Mouse (Mus musculus) limb, embryonic 11.5 days (tissue): Measurements from ENCODE around the gene Aaed1. TPM values are rescaled to one million over a fixed set of nuclear protein-coding genes. Genes with fewer than 3 reads are reported as not detected.
A peak's percentile ranks its signal among the peaks of the same experiment; 100 is the strongest.

Experiments
- ATAC-seq: fragments of 200-750 bp; cut with Nextera tagmentation; 2 replicates; pipeline ENCODE4 v1.8.0; 2017; ENCODE audit warnings: low read depth; ENCODE audit not compliant: insufficient number of reproducible peaks, low FRiP score, low TSS enrichment
- DNase-seq: peaks from one replicate; pipeline ENCODE4 v3.0.0-alpha.2; 2015; ENCODE audit warnings: low spot score
- H3K27ac ChIP-seq: fragments of 300-500 bp; sonication (generic); replicated peaks from 2 replicates; pipeline ENCODE4 v1.5.1; 2014; ENCODE audit warnings: low read depth, mild to moderate bottlenecking, low read length
- H3K27me3 ChIP-seq: fragments of 300-500 bp; sonication (generic); 2 replicates; pipeline ENCODE4 v1.6.1; 2014; ENCODE audit warnings: mild to moderate bottlenecking, low read length, mixed read lengths; ENCODE audit not compliant: control insufficient read depth, insufficient read depth
- H3K36me3 ChIP-seq: fragments of 300-500 bp; sonication (generic); 2 replicates; pipeline ENCODE4 v1.6.1; 2014; ENCODE audit warnings: mild to moderate bottlenecking, low read length, moderate library complexity, mixed read lengths; ENCODE audit not compliant: control insufficient read depth, insufficient read depth
- H3K4me1 ChIP-seq: fragments of 300-500 bp; sonication (generic); 2 replicates; pipeline ENCODE4 v1.6.1; 2014; ENCODE audit warnings: low read length, mixed read lengths; ENCODE audit not compliant: control insufficient read depth, insufficient read depth
- H3K4me2 ChIP-seq: fragments of 300-500 bp; sonication (generic); 2 replicates; pipeline ENCODE4 v1.6.1; 2014; ENCODE audit warnings: low read depth, mild to moderate bottlenecking, moderate library complexity; ENCODE audit not compliant: severe bottlenecking
- H3K4me3 ChIP-seq: fragments of 300-500 bp; sonication (generic); 2 replicates; pipeline ENCODE4 v1.5.1; 2014; ENCODE audit warnings: low read depth, low read length
- H3K9ac ChIP-seq: fragments of 300-500 bp; sonication (generic); 2 replicates; pipeline ENCODE4 v1.6.1; 2014; ENCODE audit warnings: mild to moderate bottlenecking, low read length
- H3K9me3 ChIP-seq: fragments of 300-500 bp; sonication (generic); 2 replicates; pipeline ENCODE4 v1.6.1; 2016; ENCODE audit warnings: low read length; ENCODE audit not compliant: control insufficient read depth
- WGBS: fragments of 180-500 bp; shearing (Covaris S2); extraction: QIAGEN DNeasy Blood & Tissue Kit; methylation state at CpG from one replicate; pipeline ENCODE4 v1.1.7; 2014; 5-methylcytosine and 5-hydroxymethylcytosine counted together
- polyA plus RNA-seq: library from polyadenylated mRNA; unstranded; fragments of >200 nt; fragmentation: Nextera tagmentation; extraction: Ambion mirVana; gene quantifications from 2 replicates; pipeline ENCODE4 v1.2.1, GENCODE M21; 2014

Aaed1 gene
- polyA plus RNA-seq, 1 experiment from 2014 or later: 33.1 TPM

DNA sequence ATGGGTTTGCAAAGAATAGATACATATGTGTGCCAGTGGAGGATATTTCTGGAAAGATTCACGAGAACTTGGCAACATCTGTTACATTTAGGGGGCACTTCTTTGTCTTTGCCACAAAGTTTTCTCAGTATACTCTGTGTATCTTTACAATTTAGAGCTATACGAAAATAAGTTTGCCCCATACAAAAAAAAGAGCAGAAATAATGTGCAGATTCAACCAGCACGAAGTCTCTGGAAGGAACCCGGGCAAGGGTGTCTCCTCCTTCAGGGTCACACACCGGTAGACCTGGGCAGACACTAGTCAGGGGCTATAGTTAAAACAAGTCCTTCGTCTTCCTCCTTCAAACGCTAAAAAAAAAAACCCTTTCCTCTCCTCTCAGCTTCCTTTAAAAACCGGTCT is 39.2 kb downstream of the Aaed1 start:
- Histone ChIP-seq H3K27me3 (no peaks in the 10 kb centered on the region), H3K4me1 (0 out of 2 replicates have a peak, but pooled peaks cover 2% of the 10 kb centered on the region), H3K9me3 (no peaks in the 10 kb centered on the region), H3K4me2 (peak overlapping the region; percentile 98; the same call in 1 of the 2 replicates), H3K9ac (no peak overlapping the region), H3K4me3 (peak overlapping the region; percentile 78), H3K27ac (no peak overlapping the region), H3K36me3 (no peaks in the 10 kb centered on the region)
- ATAC-seq (no peak), DNase-seq (no peak)
- 43% methylated on average over 8 of the region's 8 CpGs for WGBS

DNA sequence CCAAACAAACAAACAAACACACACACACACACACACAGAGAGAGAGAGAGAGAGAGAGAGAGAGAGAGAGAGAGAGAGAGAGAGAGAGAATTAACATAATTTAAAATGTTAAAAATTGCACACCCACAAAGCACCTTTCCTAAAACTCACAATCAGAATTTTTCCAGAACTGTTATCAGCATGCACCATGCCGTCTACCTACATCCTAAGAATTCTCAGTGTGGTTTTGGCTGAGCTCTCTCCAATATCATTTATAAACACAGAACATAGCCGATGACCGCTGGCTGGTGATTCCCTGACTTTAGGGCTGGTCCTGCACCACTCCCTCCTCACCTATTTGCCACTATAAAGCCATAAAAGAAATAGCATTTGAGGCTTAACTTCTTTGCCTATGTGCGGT is 44.1 kb downstream of the Aaed1 start:
- H3K9ac ChIP-seq: no peak overlapping the region
- H3K4me2 ChIP-seq: no peak overlapping the region
- no peak overlapping the region for H3K4me3 ChIP-seq
- H3K36me3 ChIP-seq: no peaks in the 10 kb centered on the region
- 52% methylated on average over 4 of the region's 4 CpGs for WGBS
- H3K27ac ChIP-seq: no peak overlapping the region
- H3K27me3 ChIP-seq: no peaks in the 10 kb centered on the region
- H3K4me1 ChIP-seq: 0 out of 2 replicates have a peak, but pooled peaks cover under 1% of the 10 kb centered on the region
- H3K9me3 ChIP-seq: no peaks in the 10 kb centered on the region
- DNase-seq (no peak), ATAC-seq (no peak)

GRCm38 (mm10) chr13:64267151-64267550 is 45.4 kb downstream of the Aaed1 start:
- H3K4me1 ChIP-seq: no peaks in the 10 kb centered on the region
- ATAC-seq (no peak), DNase-seq (no peak)
- no peaks in the 10 kb centered on the region for H3K9me3 ChIP-seq
- no peaks in the 10 kb centered on the region for H3K36me3 ChIP-seq
- no peak overlapping the region for H3K4me2 ChIP-seq
- H3K27me3 ChIP-seq: no peaks in the 10 kb centered on the region
- H3K9ac ChIP-seq: no peak overlapping the region
- no peak overlapping the region for H3K4me3 ChIP-seq
- H3K27ac ChIP-seq: no peak overlapping the region
- 18% methylated on average over 9 of the region's 9 CpGs for WGBS

GRCm38 (mm10) chr13:64264586-64264985 is 47.9 kb downstream of the Aaed1 start:
- H3K9ac ChIP-seq: no peak overlapping the region
- H3K4me1 ChIP-seq: no peaks in the 10 kb centered on the region
- H3K36me3 ChIP-seq: no peaks in the 10 kb centered on the region
- 91% methylated on average over 6 of the region's 6 CpGs for WGBS
- H3K27ac ChIP-seq: no peak overlapping the region
- DNase-seq (no peak), ATAC-seq (no peak)
- no peak overlapping the region for H3K4me2 ChIP-seq
- no peak overlapping the region for H3K4me3 ChIP-seq
- H3K27me3 ChIP-seq: no peaks in the 10 kb centered on the region
- H3K9me3 ChIP-seq: no peaks in the 10 kb centered on the region

GRCm38 (mm10) chr13:64259903-64260302 is 52.6 kb downstream of the Aaed1 start:
- Histone ChIP-seq H3K36me3 (no peaks in the 10 kb centered on the region), H3K9ac (no peak overlapping the region), H3K9me3 (no peaks in the 10 kb centered on the region), H3K27ac (no peak overlapping the region), H3K4me1 (peaks cover 9% of the 10 kb centered on the region; the same call in 1 of the 2 replicates), H3K27me3 (no peaks in the 10 kb centered on the region), H3K4me2 (no peak overlapping the region), H3K4me3 (no peak overlapping the region)
- no peak for DNase-seq
- 93% methylated on average over 7 of the region's 7 CpGs for WGBS
- no peak for ATAC-seq

- Histone ChIP-seq H3K4me3 (no peak overlapping the region), H3K36me3 (no peaks in the 10 kb centered on the region), H3K27ac (peak overlapping the region; percentile 47; the same call in 1 of the 2 replicates), H3K9ac (no peak overlapping the region), H3K4me2 (no peak overlapping the region), H3K4me1 (peaks cover 9% of the 10 kb centered on the region; the same call in 1 of the 2 replicates), H3K9me3 (no peaks in the 10 kb centered on the region), H3K27me3 (no peaks in the 10 kb centered on the region)
- DNase-seq: no peak
- no peak for ATAC-seq
- 49% methylated on average over 4 of the region's 4 CpGs for WGBS
Observed at GRCm38 (mm10) chr13:64258516-64258821, 54.0 kb downstream of the Aaed1 start.

DNA sequence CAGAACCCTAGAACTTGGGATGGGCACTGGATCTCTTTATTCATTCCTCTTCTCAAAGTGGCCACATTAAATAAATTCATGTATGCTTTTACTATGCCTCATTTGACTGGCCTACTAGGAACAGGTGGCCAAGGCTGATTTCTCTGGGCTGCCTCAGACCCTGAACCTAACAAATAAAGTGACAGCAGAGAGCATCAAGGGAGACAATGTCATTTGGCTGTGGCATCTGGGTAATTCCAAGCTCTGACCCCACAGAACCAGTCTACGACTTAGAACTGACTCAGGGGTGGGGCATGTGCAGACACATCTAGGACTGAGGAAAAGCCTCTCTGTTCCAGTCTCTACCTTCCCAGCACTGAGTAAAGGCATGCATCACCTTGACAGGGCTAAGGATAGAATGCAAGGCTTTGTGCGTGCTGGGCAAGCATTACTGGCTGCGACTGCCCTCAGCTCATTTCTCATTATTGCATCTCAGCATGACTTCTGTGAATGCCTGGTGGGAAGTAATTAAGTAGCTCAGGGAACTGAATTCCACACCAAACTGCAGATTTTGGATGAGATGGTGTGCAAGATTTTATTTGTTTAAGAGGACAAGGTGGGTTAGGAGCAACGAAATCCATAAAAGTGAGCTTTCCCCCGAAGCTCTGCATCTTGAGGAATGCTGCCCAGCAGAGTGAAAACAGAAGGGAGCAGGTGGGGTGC is 54.5 kb downstream of the Aaed1 start:
- Histone ChIP-seq H3K4me1 (peaks cover 9% of the 10 kb centered on the region; the same call in 1 of the 2 replicates), H3K36me3 (no peaks in the 10 kb centered on the region), H3K27ac (peak overlapping the region; percentile 47; the same call in 1 of the 2 replicates), H3K4me3 (no peak overlapping the region), H3K9ac (no peak overlapping the region), H3K27me3 (no peaks in the 10 kb centered on the region), H3K4me2 (no peak overlapping the region), H3K9me3 (no peaks in the 10 kb centered on the region)
- no peak for DNase-seq
- ATAC-seq: no peak
- 13% methylated on average over 5 of the region's 5 CpGs for whole genome bisulfite sequencing

DNA sequence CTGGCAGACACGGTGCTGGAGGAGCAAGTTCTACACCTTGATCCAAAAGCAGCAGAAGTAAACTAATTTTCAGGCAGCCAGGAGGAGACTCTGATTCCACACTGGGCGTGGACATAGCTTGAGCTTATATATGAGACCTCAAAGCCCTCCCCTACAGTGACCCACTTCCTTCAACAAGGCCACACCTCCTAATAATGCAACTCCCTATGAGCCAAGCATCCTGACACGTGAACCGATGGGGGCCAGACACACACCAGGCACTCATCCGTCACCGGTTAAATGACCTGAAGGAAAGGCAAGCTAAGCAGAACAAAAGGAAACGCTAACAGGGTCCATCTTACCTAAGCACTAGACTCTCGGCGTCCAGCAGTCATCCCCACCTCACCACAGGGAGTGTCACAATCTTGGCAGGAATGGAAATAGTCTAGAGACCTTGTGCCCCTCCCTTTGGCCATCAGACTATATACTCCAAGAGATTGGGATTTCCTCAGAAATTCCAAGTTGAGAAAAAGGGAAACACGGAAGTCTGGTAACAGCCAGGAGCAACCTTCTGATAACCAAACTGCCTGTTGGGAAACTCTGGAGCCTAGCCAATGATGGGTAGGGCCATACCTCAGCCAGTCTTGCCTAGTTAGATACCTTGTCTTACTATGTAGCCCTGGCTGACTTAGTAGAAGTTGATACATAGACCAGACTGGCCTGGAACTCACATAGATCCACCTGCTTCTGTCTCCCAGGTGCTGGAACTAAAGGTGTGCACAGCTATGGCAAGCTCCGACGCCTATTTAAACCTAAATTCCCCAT is 55.3 kb downstream of the Aaed1 start:
- H3K9me3 ChIP-seq: no peaks in the 10 kb centered on the region
- WGBS: 74% methylated on average over 12 of the region's 12 CpGs
- H3K36me3 ChIP-seq: no peaks in the 10 kb centered on the region
- H3K9ac ChIP-seq: no peak overlapping the region
- H3K27ac ChIP-seq: no peak overlapping the region
- H3K27me3 ChIP-seq: no peaks in the 10 kb centered on the region
- ATAC-seq (no peak; the same call in 1 of the 2 replicates), DNase-seq (no peak)
- no peak overlapping the region for H3K4me3 ChIP-seq
- peaks cover 9% of the 10 kb centered on the region; the same call in 1 of the 2 replicates for H3K4me1 ChIP-seq
- no peak overlapping the region for H3K4me2 ChIP-seq
